Mouse (Mus musculus) cerebellum, adult 2 months (tissue): ENCODE data around the gene Ramp1.

Experiments used
- CTCF ChIP-seq: fragments of 200-500 bp; IDR thresholded peaks from 2 replicates; pipeline ENCODE4 v1.5.1; 2011; ENCODE audit warnings: low read depth, mild to moderate bottlenecking, control low read depth, low read length, moderate library complexity, borderline replicate concordance; ENCODE audit not compliant: insufficient read depth
- POLR2A ChIP-seq: fragments of 200-500 bp; IDR thresholded peaks from 2 replicates; pipeline ENCODE4 v1.6.1; 2011; ENCODE audit warnings: low read length, control low read depth, borderline replicate concordance; ENCODE audit not compliant: insufficient read depth

GRCm38 (mm10) chr1:91192184-91192583, 12.6 kb downstream of the Ramp1 start:
- TF ChIP-seq POLR2A (no peak), CTCF (no peak)
